Mouse (Mus musculus): Measurements from ENCODE around the gene Cd6.

DNA sequence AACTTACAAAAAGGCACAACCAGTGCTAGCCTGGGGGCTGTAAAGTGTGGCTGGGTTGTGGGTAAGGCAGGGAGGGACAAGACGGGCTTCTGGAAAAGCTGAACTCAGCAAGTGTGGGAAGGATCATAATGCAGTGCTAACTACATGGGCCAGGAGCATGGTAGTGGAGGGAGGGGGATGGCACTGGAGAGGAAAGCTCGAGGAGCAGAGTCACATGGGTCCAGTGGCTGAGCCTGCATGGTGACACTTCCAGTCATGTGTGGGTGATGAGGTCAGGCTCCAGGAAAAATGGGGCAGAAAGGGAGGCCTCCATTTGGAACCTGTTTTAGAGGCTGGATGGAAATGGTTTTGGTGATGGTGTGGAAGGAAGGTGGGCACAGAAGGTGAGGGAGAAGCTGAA lies 26.7 kb upstream of the Cd6 start:
- no peak for TF ChIP-seq CTCF (IDR thresholded peaks at IDR 0.05; ENCODE audit: insufficient read depth, low read length)
- TF ChIP-seq POLR2A (IDR thresholded peaks at IDR 0.05; ENCODE audit: borderline replicate concordance, extremely low read depth, low read depth, low read length) = no peak

Measured in lung, adult 2 months (tissue).